8 mouse cellular contexts compared by ENCODE assay signal in the genomic region with DNA sequence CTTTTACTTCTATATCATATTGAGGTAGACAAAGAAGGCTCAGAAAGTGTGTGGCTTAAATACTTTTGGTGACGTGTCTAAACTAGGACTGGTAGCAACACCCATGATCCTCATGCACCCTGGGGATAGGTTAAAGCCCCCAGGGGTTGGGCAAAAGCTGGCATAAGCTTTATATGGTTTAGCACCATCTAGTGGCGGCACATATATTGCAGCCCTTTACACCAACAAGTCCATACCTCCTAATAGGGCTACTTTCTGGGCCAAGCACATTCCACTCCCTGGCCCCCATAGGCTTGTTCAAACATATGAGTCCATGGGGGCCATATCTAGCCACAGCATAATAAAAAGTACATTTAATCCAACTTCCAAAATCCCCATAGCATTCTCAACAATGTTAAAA. TPM values are rescaled to one million over a fixed set of nuclear protein-coding genes. Genes with fewer than 3 reads are reported as not detected.
A peak's percentile ranks its signal among the peaks of the same experiment; 100 is the strongest.
DNase-seq lines count a peak whose midpoint lies in the region; TF ChIP-seq lines count a peak whose summit lies in the region.
"Not testable (repeated sequence)": the region's sequence is repeated elsewhere in the genome, so short reads cannot be mapped to it uniquely, and the experiment has no call there.

No protein-coding gene starts in this region.

- H3K4me1 ChIP-seq in spleen, adult 2 months (ENCODE audit: control insufficient read depth, insufficient read depth, insufficient read length), result not testable (repeated sequence)

- H3K27me3 ChIP-seq in spleen, adult 2 months (ENCODE audit: control insufficient read depth, insufficient read depth, low read length), result not testable (repeated sequence)

- not testable (repeated sequence) for H3K36me3 ChIP-seq in spleen, adult 2 months (ENCODE audit: control insufficient read depth, insufficient read depth, low read length)

- peak; percentile 2; the same call in 1 of the 2 replicates for TF ChIP-seq CTCF in spleen, adult 2 months (IDR thresholded peaks at IDR 0.05; ENCODE audit: extremely low read depth, insufficient read depth, insufficient read length, insufficient replicate concordance)

- TF ChIP-seq POLR2A in spleen, adult 2 months (IDR thresholded peaks at IDR 0.05; ENCODE audit: low read depth, low read length), result not testable (repeated sequence)

- H3K4me3 ChIP-seq in spleen, adult 2 months (ENCODE audit: extremely low read depth, insufficient read depth, insufficient read length), result not testable (repeated sequence)

- 63% methylated on average over 2 of the region's 2 CpGs for WGBS in spleen, adult 2 months

- DNase-seq in B cell, adult 2 months, result peak; percentile 80 to 85
- peak; percentile 29 for DNase-seq in MEL-GATA-1-ER (ENCODE audit: extremely low read depth, low read depth)
- DNase-seq in brain, adult 2 months (ENCODE audit: low read depth, low spot score), result peak; percentile 1
- DNase-seq in heart, adult 18-20 months, result peak; percentile 3 to 7
- DNase-seq in kidney, postnatal 4 days, result peak; percentile 28 to 37
- DNase-seq in lung, postnatal 25 days (ENCODE audit: low spot score), result peak; percentile 6
- peak; percentile 22 to 58 for DNase-seq in spleen, adult 2 months (ENCODE audit: low read depth in 1 of 2, low spot score in 2 of 2)
- peak; percentile 69 for DNase-seq in thymus, postnatal 25 days

- H3K27ac ChIP-seq in spleen, adult 2 months (ENCODE audit: insufficient read depth, low read length), result not testable (repeated sequence)

RNA-seq across cellular contexts. Expression of gene Zfp873, which starts 43.1 kb away (rescaled TPM):
- 1 to 10 TPM; 4.6 to 4.8 TPM for total RNA-seq in heart, adult 18-20 months (2021)
- polyA plus RNA-seq in spleen, adult 2 months (2012; rRNA removed), result 0.99 and 1.4 TPM in 2 replicates

Comparison
In these comparisons a context has a peak if more than half of its experiments do, and no peak if none do; other contexts are left out.
1. DNase-seq: peak in every context shown above with its lines; median percentile 82 in B cell, adult 2 months; 69 in thymus, postnatal 25 days; 40 in spleen, adult 2 months; 32 in kidney, postnatal 4 days; 29 in MEL-GATA-1-ER; 6 in lung, postnatal 25 days; 5 in heart, adult 18-20 months; 1 in brain, adult 2 months.